ENCODE assay signal across 20 mouse cellular contexts in genomic region chr16:14182360-14182759, GRCm38 (mm10).
"Had no signal": no experiment of that assay in that cellular context is flagged by ENCODE, and none has a peak within 500 bp of the region (broad histone marks: within the 10 kb centered on the region; RNA-seq: fewer than 3 reads in every experiment).

No protein-coding gene starts in this region.

- H3K4me3 ChIP-seq: liver, embryonic 15.5 days; lung, embryonic 15.5 days; midbrain, embryonic 10.5 days; midbrain, embryonic 12.5 days; myocyte; neural tube, embryonic 12.5 days had no signal

- H3K9ac ChIP-seq: liver, embryonic 15.5 days; liver, postnatal 0 days; lung, embryonic 15.5 days; midbrain, embryonic 12.5 days; neural tube, embryonic 12.5 days had no signal

- ATAC-seq: liver, postnatal 0 days; midbrain, embryonic 16.5 days had no signal

- H3K4me2 ChIP-seq: liver, embryonic 15.5 days; lung, embryonic 15.5 days; midbrain, embryonic 12.5 days; neural tube, embryonic 12.5 days had no signal

- H3K27ac ChIP-seq: liver, embryonic 15.5 days; lung, embryonic 15.5 days; midbrain, embryonic 10.5 days; midbrain, embryonic 12.5 days; neural tube, embryonic 12.5 days had no signal

- H3K27me3 ChIP-seq: liver, embryonic 15.5 days; lung, embryonic 15.5 days; midbrain, embryonic 12.5 days; neural tube, embryonic 12.5 days had no signal

- H3K4me1 ChIP-seq: lung, embryonic 15.5 days; midbrain, embryonic 10.5 days; midbrain, embryonic 12.5 days; neural tube, embryonic 12.5 days had no signal

- H3K9me3 ChIP-seq: liver, embryonic 15.5 days; lung, embryonic 15.5 days; midbrain, embryonic 10.5 days; midbrain, embryonic 12.5 days; neural tube, embryonic 12.5 days had no signal

- DNase-seq: liver, postnatal 0 days; lung, adult 2 months; lung, postnatal 10 days; lung, postnatal 4 days; midbrain, embryonic 14.5 days; retina, postnatal 1 day; right cerebral cortex, adult 18-20 months; right cerebral cortex, postnatal 25 days; right cerebral cortex, postnatal 4 days; spleen, adult 18-20 months; thymus, adult 18-20 months; thymus, postnatal 14 days; thymus, postnatal 36 days had no signal
